Mouse (Mus musculus) T-cell, adult 66 days (primary cell): ENCODE results near the gene Gm21317. TPM values are rescaled to one million over a fixed set of nuclear protein-coding genes. Genes with fewer than 3 reads are reported as not detected.

ENCODE experiments used
- total RNA-seq, 2 experiments: library from RNA; stranded (reverse); gene quantifications; 3 replicates in 1 of 2; 4 replicates in 1 of 2; pipeline ENCODE4 v1.2.4; 2023

Gm21317 gene
- total RNA-seq: not detected

GRCm38 (mm10) chrY:82224927-82225326 is at the start of gene Gm21317:
TSS of gene Gm21317 (plus strand) at chrY:82225227.

